Mouse (Mus musculus): ENCODE measurements around the gene Cnnm4. TPM values are rescaled to one million over a fixed set of nuclear protein-coding genes. Genes with fewer than 3 reads are reported as not detected.

Cnnm4 gene
- polyA plus RNA-seq (2014; fragmentation: Nextera tagmentation; extraction: Ambion mirVana), result 16.0 and 16.3 TPM in 2 replicates

GRCm38 (mm10) chr1:36471181-36472105, at the start of gene Cnnm4:
Gene Cnnm4, plus strand, starts transcription at chr1:36471620.
- Histone ChIP-seq H3K4me2 (ENCODE audit: low read depth, severe bottlenecking) (peak within 1 kb of the TSS; percentile 66), H3K36me3 (ENCODE audit: control insufficient read depth, insufficient read depth, low read length) (no peaks in the 10 kb centered on the region), H3K9ac (ENCODE audit: low read length) (peak within 1 kb of the TSS; percentile 65), H3K27ac (replicated peaks; ENCODE audit: low read depth, low read length) (no peak within 1 kb of the TSS), H3K9me3 (ENCODE audit: control insufficient read depth, low read length) (no peaks in the 10 kb centered on the region), H3K4me1 (ENCODE audit: control insufficient read depth, insufficient read depth, low read length) (peaks cover 30% of the 10 kb centered on the region), H3K4me3 (ENCODE audit: low read depth, low read length) (peak within 1 kb of the TSS; percentile 59), H3K27me3 (ENCODE audit: control insufficient read depth, insufficient read depth, low read length) (no peaks in the 10 kb centered on the region)
- DNase-seq (ENCODE audit: low spot score), result peak; percentile 92
- peak; percentile 89 for ATAC-seq (ENCODE audit: insufficient number of reproducible peaks, low FRiP score, low TSS enrichment, low read depth)
- WGBS, result under 1% methylated on average over 56 of the region's 98 CpGs

GRCm38 (mm10) chr1:36429511-36429910, 41.9 kb upstream of the Cnnm4 start:
- Histone ChIP-seq H3K9me3 (ENCODE audit: control insufficient read depth, low read length) (no peaks in the 10 kb centered on the region), H3K9ac (ENCODE audit: low read length) (no peak overlapping the region), H3K27me3 (ENCODE audit: control insufficient read depth, insufficient read depth, low read length) (no peaks in the 10 kb centered on the region), H3K4me2 (ENCODE audit: low read depth, severe bottlenecking) (no peak overlapping the region), H3K4me1 (ENCODE audit: control insufficient read depth, insufficient read depth, low read length) (no peaks in the 10 kb centered on the region), H3K36me3 (ENCODE audit: control insufficient read depth, insufficient read depth, low read length) (peaks cover 21% of the 10 kb centered on the region), H3K4me3 (ENCODE audit: low read depth, low read length) (no peak overlapping the region), H3K27ac (replicated peaks; ENCODE audit: low read depth, low read length) (no peak overlapping the region)
- no peak for DNase-seq (ENCODE audit: low spot score)
- WGBS, result 90% methylated on average over 2 of the region's 2 CpGs
- no peak for ATAC-seq (ENCODE audit: insufficient number of reproducible peaks, low FRiP score, low TSS enrichment, low read depth)

GRCm38 (mm10) chr1:36432999-36433398, 38.4 kb upstream of the Cnnm4 start:
- Histone ChIP-seq H3K4me3 (ENCODE audit: low read depth, low read length) (no peak overlapping the region), H3K27ac (replicated peaks; ENCODE audit: low read depth, low read length) (no peak overlapping the region), H3K9ac (ENCODE audit: low read length) (no peak overlapping the region), H3K4me1 (ENCODE audit: control insufficient read depth, insufficient read depth, low read length) (no peaks in the 10 kb centered on the region), H3K27me3 (ENCODE audit: control insufficient read depth, insufficient read depth, low read length) (no peaks in the 10 kb centered on the region), H3K9me3 (ENCODE audit: control insufficient read depth, low read length) (no peaks in the 10 kb centered on the region), H3K4me2 (ENCODE audit: low read depth, severe bottlenecking) (no peak overlapping the region), H3K36me3 (ENCODE audit: control insufficient read depth, insufficient read depth, low read length) (peaks cover 15% of the 10 kb centered on the region)
- DNase-seq (ENCODE audit: low spot score) (no peak), ATAC-seq (ENCODE audit: insufficient number of reproducible peaks, low FRiP score, low TSS enrichment, low read depth) (no peak)
- 91% methylated on average over 4 of the region's 4 CpGs for WGBS

- Histone ChIP-seq H3K4me3 (ENCODE audit: low read depth, low read length) (no peak overlapping the region), H3K9ac (ENCODE audit: low read length) (no peak overlapping the region), H3K4me1 (ENCODE audit: control insufficient read depth, insufficient read depth, low read length) (no peaks in the 10 kb centered on the region), H3K4me2 (ENCODE audit: low read depth, severe bottlenecking) (no peak overlapping the region), H3K9me3 (ENCODE audit: control insufficient read depth, low read length) (no peaks in the 10 kb centered on the region), H3K36me3 (ENCODE audit: control insufficient read depth, insufficient read depth, low read length) (peaks cover 15% of the 10 kb centered on the region), H3K27ac (replicated peaks; ENCODE audit: low read depth, low read length) (no peak overlapping the region), H3K27me3 (ENCODE audit: control insufficient read depth, insufficient read depth, low read length) (no peaks in the 10 kb centered on the region)
- no peak for ATAC-seq (ENCODE audit: insufficient number of reproducible peaks, low FRiP score, low TSS enrichment, low read depth)
- DNase-seq (ENCODE audit: low spot score), result no peak
- 92% methylated on average over 3 of the region's 3 CpGs for WGBS
These were observed 37.8 kb upstream of the Cnnm4 start for GRCm38 (mm10) chr1:36433616-36434015.

- Histone ChIP-seq H3K4me3 (ENCODE audit: low read depth, low read length) (no peak overlapping the region), H3K9ac (ENCODE audit: low read length) (no peak overlapping the region), H3K4me2 (ENCODE audit: low read depth, severe bottlenecking) (no peak overlapping the region), H3K9me3 (ENCODE audit: control insufficient read depth, low read length) (no peaks in the 10 kb centered on the region), H3K27me3 (ENCODE audit: control insufficient read depth, insufficient read depth, low read length) (no peaks in the 10 kb centered on the region), H3K4me1 (ENCODE audit: control insufficient read depth, insufficient read depth, low read length) (no peaks in the 10 kb centered on the region), H3K36me3 (ENCODE audit: control insufficient read depth, insufficient read depth, low read length) (peaks cover 13% of the 10 kb centered on the region; the same call in 1 of the 2 replicates), H3K27ac (replicated peaks; ENCODE audit: low read depth, low read length) (no peak overlapping the region)
- 83% methylated on average over 4 of the region's 4 CpGs for WGBS
- DNase-seq (ENCODE audit: low spot score), result no peak
- no peak for ATAC-seq (ENCODE audit: insufficient number of reproducible peaks, low FRiP score, low TSS enrichment, low read depth)
These were observed 36.3 kb upstream of the Cnnm4 start for GRCm38 (mm10) chr1:36435071-36435470.

- no peaks in the 10 kb centered on the region for H3K9me3 ChIP-seq (ENCODE audit: control insufficient read depth, low read length)
- 92% methylated on average over 6 of the region's 6 CpGs for WGBS
- H3K27ac ChIP-seq (replicated peaks; ENCODE audit: low read depth, low read length), result no peak overlapping the region
- no peaks in the 10 kb centered on the region for H3K27me3 ChIP-seq (ENCODE audit: control insufficient read depth, insufficient read depth, low read length)
- H3K4me3 ChIP-seq (ENCODE audit: low read depth, low read length), result no peak overlapping the region
- peaks cover 11% of the 10 kb centered on the region; the same call in 1 of the 2 replicates for H3K36me3 ChIP-seq (ENCODE audit: control insufficient read depth, insufficient read depth, low read length)
- H3K9ac ChIP-seq (ENCODE audit: low read length), result no peak overlapping the region
- no peak overlapping the region for H3K4me2 ChIP-seq (ENCODE audit: low read depth, severe bottlenecking)
- ATAC-seq (ENCODE audit: insufficient number of reproducible peaks, low FRiP score, low TSS enrichment, low read depth), result no peak
- no peak for DNase-seq (ENCODE audit: low spot score)
- H3K4me1 ChIP-seq (ENCODE audit: control insufficient read depth, insufficient read depth, low read length), result no peaks in the 10 kb centered on the region
These were observed 34.9 kb upstream of the Cnnm4 start for GRCm38 (mm10) chr1:36436515-36436914.

- H3K4me2 ChIP-seq (ENCODE audit: low read depth, severe bottlenecking), result no peak overlapping the region
- H3K9me3 ChIP-seq (ENCODE audit: control insufficient read depth, low read length), result no peaks in the 10 kb centered on the region
- no peak overlapping the region for H3K4me3 ChIP-seq (ENCODE audit: low read depth, low read length)
- no peak for ATAC-seq (ENCODE audit: insufficient number of reproducible peaks, low FRiP score, low TSS enrichment, low read depth)
- no peaks in the 10 kb centered on the region for H3K4me1 ChIP-seq (ENCODE audit: control insufficient read depth, insufficient read depth, low read length)
- DNase-seq (ENCODE audit: low spot score), result no peak
- peaks cover 11% of the 10 kb centered on the region; the same call in 1 of the 2 replicates for H3K36me3 ChIP-seq (ENCODE audit: control insufficient read depth, insufficient read depth, low read length)
- no peaks in the 10 kb centered on the region for H3K27me3 ChIP-seq (ENCODE audit: control insufficient read depth, insufficient read depth, low read length)
- no peak overlapping the region for H3K9ac ChIP-seq (ENCODE audit: low read length)
- WGBS, result 95% methylated on average over 3 of the region's 3 CpGs
- no peak overlapping the region for H3K27ac ChIP-seq (replicated peaks; ENCODE audit: low read depth, low read length)
These were observed 34.2 kb upstream of the Cnnm4 start for GRCm38 (mm10) chr1:36437223-36437622.

GRCm38 (mm10) chr1:36441101-36441500, 30.3 kb upstream of the Cnnm4 start:
- H3K4me2 ChIP-seq (ENCODE audit: low read depth, severe bottlenecking), result no peak overlapping the region
- H3K4me1 ChIP-seq (ENCODE audit: control insufficient read depth, insufficient read depth, low read length), result peaks cover 4% of the 10 kb centered on the region; the same call in 1 of the 2 replicates
- no peak overlapping the region for H3K27ac ChIP-seq (replicated peaks; ENCODE audit: low read depth, low read length)
- WGBS, result 93% methylated on average over 4 of the region's 4 CpGs
- H3K27me3 ChIP-seq (ENCODE audit: control insufficient read depth, insufficient read depth, low read length), result no peaks in the 10 kb centered on the region
- no peak for ATAC-seq (ENCODE audit: insufficient number of reproducible peaks, low FRiP score, low TSS enrichment, low read depth)
- H3K9ac ChIP-seq (ENCODE audit: low read length), result no peak overlapping the region
- no peak for DNase-seq (ENCODE audit: low spot score)
- H3K36me3 ChIP-seq (ENCODE audit: control insufficient read depth, insufficient read depth, low read length), result peaks cover 9% of the 10 kb centered on the region; the same call in 1 of the 2 replicates
- H3K9me3 ChIP-seq (ENCODE audit: control insufficient read depth, low read length), result no peaks in the 10 kb centered on the region
- no peak overlapping the region for H3K4me3 ChIP-seq (ENCODE audit: low read depth, low read length)
